Mouse (Mus musculus): ENCODE data around the gene Them4. TPM values are rescaled to one million over a fixed set of nuclear protein-coding genes. Genes with fewer than 3 reads are reported as not detected.
A peak's percentile ranks its signal among the peaks of the same experiment; 100 is the strongest.

Them4 gene
- polyA plus RNA-seq, 1 experiment from 2014 or later = 10.2 TPM

GRCm38 (mm10) chr3:94341959-94342422 lies 32.1 kb downstream of the Them4 start, which contains the start of gene Them5:
TSS of gene Them5 (plus strand) at chr3:94342099.
- no peak for TF ChIP-seq EP300 (optimal IDR thresholded peaks at IDR 0.05)
- TF ChIP-seq CTCF (IDR thresholded peaks at IDR 0.05; ENCODE audit: low read depth) = no peak
- 27% methylated on average over 3 of the region's 3 CpGs for WGBS
- DNase-seq (ENCODE audit: low spot score) (peak; percentile 73), ATAC-seq (ENCODE audit: low FRiP score, low TSS enrichment) (peak; percentile 62)
- Histone ChIP-seq H3K9ac (ENCODE audit: low read length) (no peak within 1 kb of the TSS), H3K4me2 (replicated peaks; ENCODE audit: low read depth) (no peak within 1 kb of the TSS; the same call in 1 of the 2 replicates), H3K4me3 (ENCODE audit: low read depth, low read length) (no peak within 1 kb of the TSS), H3K9me3 (ENCODE audit: control insufficient read depth, low read length) (no peaks in the 10 kb centered on the region), H3K36me3 (ENCODE audit: control insufficient read depth, insufficient read depth, low read length) (no peaks in the 10 kb centered on the region), H3K27ac (replicated peaks) (peak within 1 kb of the TSS; percentile 65), H3K4me1 (replicated peaks; ENCODE audit: control insufficient read depth, insufficient read depth) (no peaks in the 10 kb centered on the region), H3K27me3 (ENCODE audit: control insufficient read depth, insufficient read depth, low read length) (no peaks in the 10 kb centered on the region)

GRCm38 (mm10) chr3:94342552-94342951 lies 32.7 kb downstream of the Them4 start:
- H3K4me2 ChIP-seq (replicated peaks; ENCODE audit: low read depth) = no peak overlapping the region
- H3K27me3 ChIP-seq (ENCODE audit: control insufficient read depth, insufficient read depth, low read length) = no peaks in the 10 kb centered on the region
- no peak overlapping the region for H3K9ac ChIP-seq (ENCODE audit: low read length)
- ATAC-seq (ENCODE audit: low FRiP score, low TSS enrichment) (no peak), DNase-seq (ENCODE audit: low spot score) (no peak)
- H3K27ac ChIP-seq (replicated peaks) = no peak overlapping the region
- no peaks in the 10 kb centered on the region for H3K4me1 ChIP-seq (replicated peaks; ENCODE audit: control insufficient read depth, insufficient read depth)
- no peak overlapping the region for H3K4me3 ChIP-seq (ENCODE audit: low read depth, low read length)
- TF ChIP-seq EP300 (optimal IDR thresholded peaks at IDR 0.05) = no peak
- H3K9me3 ChIP-seq (ENCODE audit: control insufficient read depth, low read length) = no peaks in the 10 kb centered on the region
- no peaks in the 10 kb centered on the region for H3K36me3 ChIP-seq (ENCODE audit: control insufficient read depth, insufficient read depth, low read length)
- WGBS = 55% methylated on average over 1 of the region's 1 CpGs

DNA sequence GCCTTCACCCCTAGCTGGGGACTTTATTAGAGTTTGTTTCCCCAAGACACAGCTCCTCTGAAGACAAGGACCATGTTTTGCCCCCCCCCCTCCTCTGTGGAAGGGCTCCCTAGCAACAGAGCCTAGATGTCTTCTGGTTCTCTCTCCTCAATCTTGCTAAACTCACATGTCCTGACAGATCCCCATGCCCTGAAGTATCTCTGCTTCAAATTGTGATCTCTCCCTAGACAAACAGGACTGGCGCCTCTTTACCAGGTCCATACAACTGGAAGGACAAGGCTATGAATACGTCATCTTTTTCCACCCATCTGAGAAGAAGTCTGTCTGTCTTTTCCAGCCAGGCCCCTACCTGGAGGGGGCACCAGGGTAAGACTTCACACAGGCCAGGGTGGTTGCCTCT lies 34.3 kb downstream of the Them4 start:
- Histone ChIP-seq H3K27me3 (ENCODE audit: control insufficient read depth, insufficient read depth, low read length) (no peaks in the 10 kb centered on the region), H3K9ac (ENCODE audit: low read length) (no peak overlapping the region), H3K9me3 (ENCODE audit: control insufficient read depth, low read length) (no peaks in the 10 kb centered on the region), H3K4me1 (replicated peaks; ENCODE audit: control insufficient read depth, insufficient read depth) (no peaks in the 10 kb centered on the region), H3K27ac (replicated peaks) (peak overlapping the region; percentile 24; the same call in 1 of the 2 replicates), H3K4me3 (ENCODE audit: low read depth, low read length) (no peak overlapping the region), H3K36me3 (ENCODE audit: control insufficient read depth, insufficient read depth, low read length) (no peaks in the 10 kb centered on the region), H3K4me2 (replicated peaks; ENCODE audit: low read depth) (no peak overlapping the region)
- WGBS = 59% methylated on average over 2 of the region's 2 CpGs
- DNase-seq (ENCODE audit: low spot score) (no peak), ATAC-seq (ENCODE audit: low FRiP score, low TSS enrichment) (no peak)
- TF ChIP-seq EP300 (optimal IDR thresholded peaks at IDR 0.05) = no peak

- TF ChIP-seq EP300 (optimal IDR thresholded peaks at IDR 0.05) = no peak
- TF ChIP-seq CTCF (IDR thresholded peaks at IDR 0.05; ENCODE audit: low read depth) = no peak
- Histone ChIP-seq H3K36me3 (ENCODE audit: control insufficient read depth, insufficient read depth, low read length) (no peaks in the 10 kb centered on the region), H3K27me3 (ENCODE audit: control insufficient read depth, insufficient read depth, low read length) (no peaks in the 10 kb centered on the region), H3K9me3 (ENCODE audit: control insufficient read depth, low read length) (no peaks in the 10 kb centered on the region), H3K4me3 (ENCODE audit: low read depth, low read length) (no peak overlapping the region), H3K27ac (replicated peaks) (no peak overlapping the region), H3K4me1 (replicated peaks; ENCODE audit: control insufficient read depth, insufficient read depth) (no peaks in the 10 kb centered on the region), H3K4me2 (replicated peaks; ENCODE audit: low read depth) (no peak overlapping the region), H3K9ac (ENCODE audit: low read length) (no peak overlapping the region)
- DNase-seq (ENCODE audit: low spot score) = no peak
- 59% methylated on average over 3 of the region's 3 CpGs for WGBS
- ATAC-seq (ENCODE audit: low FRiP score, low TSS enrichment) = no peak
Observed at GRCm38 (mm10) chr3:94344897-94345296, 35.0 kb downstream of the Them4 start.

DNA sequence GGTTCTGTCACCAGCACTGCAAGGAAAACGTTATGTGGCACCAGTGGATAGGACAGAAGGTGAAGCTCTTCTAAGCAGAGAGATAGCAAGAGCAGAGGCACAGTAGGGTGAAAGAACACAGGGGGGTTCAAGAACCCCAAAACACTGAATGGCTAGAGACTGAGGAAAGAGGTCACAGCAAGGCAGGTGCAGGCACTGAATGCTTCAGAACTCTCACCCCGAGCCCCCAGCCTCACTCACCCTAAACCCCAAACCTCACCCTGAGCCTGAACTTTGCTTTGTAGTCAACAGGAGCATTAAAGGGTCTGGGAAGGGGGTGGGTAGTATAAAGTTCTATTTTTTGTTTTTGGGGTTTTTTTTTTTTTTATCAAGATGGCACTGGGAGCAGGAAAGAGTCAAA lies 38.3 kb downstream of the Them4 start:
- ATAC-seq (ENCODE audit: low FRiP score, low TSS enrichment) (no peak), DNase-seq (ENCODE audit: low spot score) (no peak)
- H3K36me3 ChIP-seq (ENCODE audit: control insufficient read depth, insufficient read depth, low read length) = no peaks in the 10 kb centered on the region
- no peak for TF ChIP-seq CTCF (IDR thresholded peaks at IDR 0.05; ENCODE audit: low read depth)
- no peak for TF ChIP-seq EP300 (optimal IDR thresholded peaks at IDR 0.05)
- H3K27ac ChIP-seq (replicated peaks) = no peak overlapping the region
- no peaks in the 10 kb centered on the region for H3K27me3 ChIP-seq (ENCODE audit: control insufficient read depth, insufficient read depth, low read length)
- H3K4me1 ChIP-seq (replicated peaks; ENCODE audit: control insufficient read depth, insufficient read depth) = no peaks in the 10 kb centered on the region
- H3K9me3 ChIP-seq (ENCODE audit: control insufficient read depth, low read length) = no peaks in the 10 kb centered on the region
- 74% methylated on average over 2 of the region's 2 CpGs for WGBS
- H3K4me2 ChIP-seq (replicated peaks; ENCODE audit: low read depth) = no peak overlapping the region
- no peak overlapping the region for H3K9ac ChIP-seq (ENCODE audit: low read length)
- no peak overlapping the region for H3K4me3 ChIP-seq (ENCODE audit: low read depth, low read length)

- no peak overlapping the region; the same call in 1 of the 2 replicates for H3K4me2 ChIP-seq (replicated peaks; ENCODE audit: low read depth)
- H3K9ac ChIP-seq (ENCODE audit: low read length) = no peak overlapping the region
- no peaks in the 10 kb centered on the region for H3K36me3 ChIP-seq (ENCODE audit: control insufficient read depth, insufficient read depth, low read length)
- peak; percentile 41 for DNase-seq (ENCODE audit: low spot score)
- no peaks in the 10 kb centered on the region for H3K9me3 ChIP-seq (ENCODE audit: control insufficient read depth, low read length)
- H3K27me3 ChIP-seq (ENCODE audit: control insufficient read depth, insufficient read depth, low read length) = no peaks in the 10 kb centered on the region
- TF ChIP-seq EP300 (optimal IDR thresholded peaks at IDR 0.05) = no peak
- peak; percentile 71 for TF ChIP-seq CTCF (IDR thresholded peaks at IDR 0.05; ENCODE audit: low read depth)
- H3K27ac ChIP-seq (replicated peaks) = no peak overlapping the region
- ATAC-seq (ENCODE audit: low FRiP score, low TSS enrichment) = no peak
- H3K4me1 ChIP-seq (replicated peaks; ENCODE audit: control insufficient read depth, insufficient read depth) = peaks cover 3% of the 10 kb centered on the region
- 3% methylated on average over 1 of the region's 1 CpGs for whole genome bisulfite sequencing
- no peak overlapping the region for H3K4me3 ChIP-seq (ENCODE audit: low read depth, low read length)
Observed at GRCm38 (mm10) chr3:94360812-94361211, 50.9 kb downstream of the Them4 start.
